Mouse (Mus musculus) kidney, embryonic 15.5 days (tissue): ENCODE data around the gene Aldh6a1. TPM values are rescaled to one million over a fixed set of nuclear protein-coding genes. Genes with fewer than 3 reads are reported as not detected.
A peak's percentile ranks its signal among the peaks of the same experiment; 100 is the strongest.

Source experiments
- ATAC-seq: fragments of 200-750 bp; cut with Nextera tagmentation; replicated peaks from 2 replicates; pipeline ENCODE4 v1.8.0; 2017; ENCODE audit warnings: moderate TSS enrichment; ENCODE audit not compliant: low FRiP score
- H3K27ac ChIP-seq: fragments of 300-500 bp; sonication (generic); 2 replicates; pipeline ENCODE4 v1.5.1; 2015; ENCODE audit warnings: mild to moderate bottlenecking, inconsistent platforms
- H3K27me3 ChIP-seq: fragments of 300-500 bp; sonication (generic); 2 replicates; pipeline ENCODE4 v1.6.1; 2015; ENCODE audit warnings: inconsistent platforms
- H3K36me3 ChIP-seq: fragments of 300-500 bp; sonication (generic); 2 replicates; pipeline ENCODE4 v1.6.1; 2015; ENCODE audit warnings: inconsistent platforms
- H3K4me1 ChIP-seq: fragments of 300-500 bp; sonication (generic); 2 replicates; pipeline ENCODE4 v1.6.1; 2015; ENCODE audit warnings: inconsistent platforms
- H3K4me2 ChIP-seq: fragments of 300-500 bp; sonication (generic); 2 replicates; pipeline ENCODE4 v1.6.1; 2015; ENCODE audit warnings: moderate library complexity, mild to moderate bottlenecking, inconsistent platforms
- H3K4me3 ChIP-seq: fragments of 300-500 bp; sonication (generic); replicated peaks from 2 replicates; pipeline ENCODE4 v1.5.1; 2015; ENCODE audit warnings: mild to moderate bottlenecking, inconsistent platforms
- H3K9ac ChIP-seq: fragments of 300-500 bp; sonication (generic); 2 replicates; pipeline ENCODE4 v1.6.1; 2015; ENCODE audit warnings: mild to moderate bottlenecking, inconsistent platforms
- H3K9me3 ChIP-seq: fragments of 300-500 bp; sonication (generic); replicated peaks from 2 replicates; pipeline ENCODE4 v1.6.1; 2016; ENCODE audit warnings: inconsistent platforms
- WGBS: fragments of 180-500 bp; shearing (Covaris S2); methylation state at CpG from one replicate; pipeline ENCODE4 v1.1.7; 2015; ENCODE audit warnings: mixed read lengths; 5-methylcytosine and 5-hydroxymethylcytosine counted together
- polyA plus RNA-seq: library from polyadenylated mRNA; unstranded; fragments of >200 nt; fragmentation: Nextera tagmentation; extraction: Ambion mirVana; gene quantifications from 2 replicates; pipeline ENCODE4 v1.2.1, GENCODE M21; 2015

The Aldh6a1 gene
- 60.7 and 62.8 TPM in 2 replicates for polyA plus RNA-seq

DNA sequence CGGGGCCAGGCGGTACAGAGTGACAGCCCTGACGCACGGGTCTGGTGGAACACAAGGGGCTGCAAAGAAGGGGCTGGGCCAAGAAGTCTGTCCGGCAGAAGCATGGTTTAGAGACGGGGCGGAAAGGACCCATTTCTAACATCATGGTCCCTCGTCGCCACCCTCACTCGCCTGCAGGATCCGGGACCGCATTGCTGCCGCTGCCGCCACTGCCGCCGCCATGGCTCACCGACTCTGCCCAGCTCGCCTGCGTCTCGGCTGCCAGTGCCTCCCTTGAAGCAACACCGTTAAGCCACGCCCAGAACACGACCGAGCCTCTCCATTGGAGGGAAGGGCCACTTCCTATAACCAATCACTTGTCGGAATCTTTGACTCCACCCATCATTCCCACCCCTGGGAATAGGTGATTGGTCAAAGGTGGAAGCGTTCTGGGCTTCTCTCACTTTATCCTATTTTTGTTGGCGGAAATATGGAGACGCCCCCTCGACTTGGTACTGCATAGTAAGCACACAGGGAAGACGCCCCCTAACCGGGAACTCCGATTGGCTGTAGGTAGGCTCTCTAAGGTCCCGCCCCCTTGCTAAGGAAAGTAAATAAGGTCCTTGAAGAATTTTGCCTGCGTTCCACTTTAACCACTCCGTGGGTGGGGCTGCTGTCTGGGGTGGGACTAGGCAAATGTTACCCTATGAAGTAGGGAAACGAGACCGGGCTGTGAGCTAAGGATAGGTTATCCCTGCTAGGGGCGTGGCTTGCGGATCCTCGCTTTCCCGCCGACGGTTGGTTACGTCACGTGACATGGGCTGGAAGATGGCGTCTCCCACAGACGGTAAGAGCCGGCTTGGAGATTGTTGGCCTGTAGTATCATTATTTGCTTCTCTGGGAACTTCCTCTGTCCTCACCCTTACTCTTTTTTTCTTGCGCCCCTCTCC, at the start of gene Aldh6a1, which contains the start of gene Lin52:
Aldh6a1 (minus strand) TSS at position 287 of the 929 bp plus-strand sequence.
Lin52 (plus strand) TSS at position 705 of the 929 bp plus-strand sequence.
- under 1% methylated on average over 49 of the region's 49 CpGs for WGBS
- no peaks in the 10 kb centered on the region for H3K36me3 ChIP-seq
- H3K4me2 ChIP-seq: peak within 1 kb of the TSS; percentile 91

DNA sequence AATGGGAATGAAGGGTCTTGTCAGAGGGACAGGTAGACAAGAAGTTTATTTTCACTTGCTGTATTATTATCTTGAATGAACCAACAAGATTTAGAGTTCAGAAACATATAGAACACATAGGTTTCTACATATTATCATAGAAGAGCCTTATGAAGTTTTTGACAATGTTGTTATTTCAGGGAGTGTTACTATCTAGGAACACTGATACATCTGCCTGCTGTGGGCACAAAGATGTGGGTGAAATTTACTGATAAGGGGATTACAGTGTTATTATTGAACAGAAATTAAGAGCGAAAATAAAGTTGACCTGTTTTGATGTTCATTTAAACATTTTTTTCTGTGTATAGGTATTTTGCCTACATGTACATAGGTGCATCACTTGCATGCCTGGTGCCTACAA, 46.0 kb upstream of the Aldh6a1 start:
- H3K9ac ChIP-seq: no peak overlapping the region
- ATAC-seq: no peak
- no peak overlapping the region for H3K4me2 ChIP-seq

More for the DNA sequence above, at the start of gene Aldh6a1, which contains the start of gene Lin52:
- Histone ChIP-seq H3K9me3 (no peaks in the 10 kb centered on the region), H3K4me1 (peaks cover 21% of the 10 kb centered on the region), H3K4me3 (peak within 1 kb of the TSS; percentile 75), H3K9ac (peak within 1 kb of the TSS; percentile 59), H3K27me3 (no peaks in the 10 kb centered on the region), H3K27ac (peak within 1 kb of the TSS; percentile 83)
- ATAC-seq: peak; percentile 99

GRCm38 (mm10) chr12:84487324-84488056, 36.7 kb upstream of the Aldh6a1 start:
- no peak overlapping the region for H3K9ac ChIP-seq
- 0 out of 2 replicates have a peak, but pooled peaks have one; percentile 15 for ATAC-seq
- no peaks in the 10 kb centered on the region for H3K27me3 ChIP-seq
- H3K36me3 ChIP-seq: peaks cover 4% of the 10 kb centered on the region; the same call in 1 of the 2 replicates
- H3K4me1 ChIP-seq: peaks cover 12% of the 10 kb centered on the region
- 15% methylated on average over 8 of the region's 8 CpGs for WGBS
- no peak overlapping the region for H3K27ac ChIP-seq
- no peak overlapping the region for H3K4me2 ChIP-seq
- no peaks in the 10 kb centered on the region for H3K9me3 ChIP-seq
- no peak overlapping the region for H3K4me3 ChIP-seq

More for the DNA sequence above, 46.0 kb upstream of the Aldh6a1 start:
- H3K27me3 ChIP-seq: no peaks in the 10 kb centered on the region
- H3K36me3 ChIP-seq: no peaks in the 10 kb centered on the region; the same call in 1 of the 2 replicates
- WGBS: 98% methylated on average over 1 of the region's 1 CpGs
- H3K27ac ChIP-seq: no peak overlapping the region
- no peak overlapping the region for H3K4me3 ChIP-seq
- H3K4me1 ChIP-seq: no peaks in the 10 kb centered on the region
- no peaks in the 10 kb centered on the region for H3K9me3 ChIP-seq

GRCm38 (mm10) chr12:84482778-84483585, 32.2 kb upstream of the Aldh6a1 start:
- H3K36me3 ChIP-seq: peaks cover 16% of the 10 kb centered on the region; the same call in 1 of the 2 replicates
- H3K9ac ChIP-seq: no peak overlapping the region
- no peak overlapping the region for H3K27ac ChIP-seq
- H3K27me3 ChIP-seq: no peaks in the 10 kb centered on the region
- H3K9me3 ChIP-seq: no peaks in the 10 kb centered on the region
- WGBS: 40% methylated on average over 14 of the region's 14 CpGs
- no peak overlapping the region for H3K4me3 ChIP-seq
- peaks cover 12% of the 10 kb centered on the region for H3K4me1 ChIP-seq
- H3K4me2 ChIP-seq: no peak overlapping the region
- peak; percentile 52; the same call in 1 of the 2 replicates for ATAC-seq

- no peak overlapping the region for H3K9ac ChIP-seq
- no peak overlapping the region for H3K27ac ChIP-seq
- no peaks in the 10 kb centered on the region for H3K27me3 ChIP-seq
- no peak for ATAC-seq
- peaks cover 15% of the 10 kb centered on the region; the same call in 1 of the 2 replicates for H3K36me3 ChIP-seq
- WGBS: 38% methylated on average over 2 of the region's 2 CpGs
- H3K4me2 ChIP-seq: no peak overlapping the region
- H3K9me3 ChIP-seq: no peaks in the 10 kb centered on the region
- H3K4me1 ChIP-seq: peaks cover 4% of the 10 kb centered on the region; the same call in 1 of the 2 replicates
- H3K4me3 ChIP-seq: no peak overlapping the region
Observed at GRCm38 (mm10) chr12:84481251-84481650, 30.4 kb upstream of the Aldh6a1 start.

DNA sequence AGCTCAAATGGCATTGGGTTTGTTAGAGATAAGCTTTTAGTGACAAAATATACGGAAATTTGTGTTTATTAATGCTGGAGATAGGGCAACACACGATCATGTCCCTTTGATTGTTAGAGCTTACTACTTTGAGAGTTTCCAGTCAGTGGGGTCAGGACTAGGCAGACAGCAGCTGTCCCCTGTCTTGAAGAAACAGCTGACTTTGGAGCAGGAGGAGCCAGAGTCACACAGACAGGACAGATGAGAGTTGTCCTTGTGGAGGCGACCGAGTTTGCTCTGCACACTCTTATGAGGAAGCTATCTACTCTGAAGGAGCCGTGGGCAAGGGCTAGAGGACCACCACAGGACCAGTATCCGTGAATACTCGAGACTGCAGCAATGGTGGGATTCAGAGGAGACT, 28.1 kb upstream of the Aldh6a1 start:
- no peak overlapping the region for H3K27ac ChIP-seq
- peaks cover 19% of the 10 kb centered on the region; the same call in 1 of the 2 replicates for H3K36me3 ChIP-seq
- H3K9ac ChIP-seq: no peak overlapping the region
- no peak for ATAC-seq
- 78% methylated on average over 7 of the region's 7 CpGs for WGBS
- H3K4me2 ChIP-seq: no peak overlapping the region
- no peaks in the 10 kb centered on the region for H3K27me3 ChIP-seq
- no peak overlapping the region for H3K4me3 ChIP-seq
- no peaks in the 10 kb centered on the region for H3K9me3 ChIP-seq
- H3K4me1 ChIP-seq: peaks cover 4% of the 10 kb centered on the region; the same call in 1 of the 2 replicates

DNA sequence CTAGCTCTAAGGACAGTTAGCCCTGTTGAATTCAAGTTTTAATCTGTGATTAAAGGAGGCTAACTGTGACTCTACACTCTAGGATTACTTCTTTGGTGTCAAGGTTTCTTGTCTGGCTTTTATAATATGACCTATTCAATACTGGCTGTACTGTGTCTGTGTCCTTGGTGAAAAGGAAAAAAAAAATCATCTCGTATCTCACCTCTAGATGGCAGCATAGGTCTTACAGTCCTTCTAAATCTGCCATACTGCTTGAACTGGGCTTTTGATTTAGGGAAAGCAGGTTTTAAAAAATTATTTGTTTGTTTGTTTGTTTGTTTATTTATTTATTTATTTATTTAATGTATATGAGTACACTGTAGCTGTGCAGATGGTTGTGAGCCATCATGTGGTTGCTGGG, 17.9 kb upstream of the Aldh6a1 start:
- Histone ChIP-seq H3K4me1 (no peaks in the 10 kb centered on the region), H3K9me3 (no peaks in the 10 kb centered on the region), H3K4me2 (no peak overlapping the region), H3K4me3 (no peak overlapping the region), H3K36me3 (peaks cover 39% of the 10 kb centered on the region), H3K27me3 (no peaks in the 10 kb centered on the region), H3K9ac (no peak overlapping the region), H3K27ac (no peak overlapping the region)
- 6% methylated on average over 1 of the region's 1 CpGs for WGBS
- no peak for ATAC-seq

DNA sequence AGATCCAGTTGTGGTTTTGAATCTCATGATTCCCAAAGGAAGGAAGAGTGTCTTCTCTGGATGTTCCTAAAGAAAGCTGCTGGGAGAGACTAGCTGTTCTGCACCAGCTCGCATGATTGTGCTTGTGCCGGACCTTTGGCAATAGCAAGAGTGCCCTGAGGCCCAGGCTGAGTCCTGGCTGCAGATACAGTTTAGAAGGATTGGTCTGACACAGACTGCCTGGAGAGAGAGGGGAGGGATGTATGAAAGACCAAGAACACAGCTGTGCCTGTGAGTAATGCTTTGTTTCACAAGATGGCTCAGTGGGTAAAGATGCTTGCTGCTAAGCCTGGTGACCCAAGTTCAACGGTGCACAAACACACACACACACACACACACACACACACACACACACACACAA, 12.1 kb upstream of the Aldh6a1 start:
- no peaks in the 10 kb centered on the region for H3K27me3 ChIP-seq
- whole genome bisulfite sequencing: 83% methylated on average over 3 of the region's 3 CpGs
- H3K9me3 ChIP-seq: no peaks in the 10 kb centered on the region
- H3K36me3 ChIP-seq: peaks cover 74% of the 10 kb centered on the region
- no peak overlapping the region for H3K4me2 ChIP-seq
- no peaks in the 10 kb centered on the region for H3K4me1 ChIP-seq
- no peak for ATAC-seq
- no peak overlapping the region for H3K27ac ChIP-seq
- no peak overlapping the region for H3K4me3 ChIP-seq
- H3K9ac ChIP-seq: no peak overlapping the region

DNA sequence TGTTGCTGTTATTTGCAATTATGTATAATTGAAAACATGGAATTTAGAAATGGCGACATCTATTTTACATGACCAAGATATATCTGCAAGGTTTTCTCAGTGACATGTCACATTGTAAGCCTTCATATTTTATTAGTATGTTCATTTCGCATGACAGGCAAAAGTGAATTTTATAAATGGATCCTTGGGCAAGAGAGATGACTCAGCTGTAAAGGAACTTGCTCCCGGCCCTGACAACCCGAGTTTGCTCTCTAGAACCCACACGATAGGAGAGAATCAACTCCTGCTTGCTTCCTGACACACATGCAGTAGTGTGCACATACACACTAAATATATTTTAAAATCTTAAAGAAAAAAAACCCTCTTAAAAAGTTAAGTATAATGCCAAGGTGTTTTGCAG, 10.6 kb upstream of the Aldh6a1 start:
- Histone ChIP-seq H3K4me3 (no peak overlapping the region), H3K9ac (no peak overlapping the region), H3K4me1 (no peaks in the 10 kb centered on the region), H3K27ac (no peak overlapping the region), H3K27me3 (no peaks in the 10 kb centered on the region), H3K9me3 (no peaks in the 10 kb centered on the region), H3K36me3 (peaks cover 72% of the 10 kb centered on the region), H3K4me2 (no peak overlapping the region)
- ATAC-seq: no peak
- 90% methylated on average over 5 of the region's 5 CpGs for WGBS

DNA sequence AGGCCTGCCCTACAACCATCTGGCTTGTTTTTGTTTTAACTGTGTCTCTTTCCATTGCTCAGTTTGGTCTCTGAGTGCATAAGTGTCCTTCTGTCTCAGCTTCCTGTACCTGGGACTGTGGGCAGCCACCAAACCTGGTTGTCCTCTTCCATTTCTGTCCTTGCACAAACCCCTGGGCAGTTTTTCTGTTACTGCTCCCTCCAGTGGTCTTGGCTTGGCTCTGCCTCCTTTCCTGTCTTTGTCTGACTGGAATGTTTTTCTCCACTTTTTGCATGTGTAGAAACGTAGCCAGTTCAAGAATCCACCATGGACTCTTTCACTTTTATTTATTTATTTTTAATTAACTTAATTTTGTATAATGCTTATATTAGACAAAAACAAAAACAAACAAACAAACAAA, 9.0 kb upstream of the Aldh6a1 start:
- ATAC-seq: no peak
- no peak overlapping the region for H3K4me3 ChIP-seq
- H3K36me3 ChIP-seq: peaks cover 70% of the 10 kb centered on the region
- H3K4me1 ChIP-seq: no peaks in the 10 kb centered on the region
- 67% methylated on average over 1 of the region's 1 CpGs for WGBS
- H3K9ac ChIP-seq: no peak overlapping the region
- no peaks in the 10 kb centered on the region for H3K27me3 ChIP-seq
- no peak overlapping the region for H3K4me2 ChIP-seq
- H3K27ac ChIP-seq: no peak overlapping the region
- H3K9me3 ChIP-seq: no peaks in the 10 kb centered on the region

DNA sequence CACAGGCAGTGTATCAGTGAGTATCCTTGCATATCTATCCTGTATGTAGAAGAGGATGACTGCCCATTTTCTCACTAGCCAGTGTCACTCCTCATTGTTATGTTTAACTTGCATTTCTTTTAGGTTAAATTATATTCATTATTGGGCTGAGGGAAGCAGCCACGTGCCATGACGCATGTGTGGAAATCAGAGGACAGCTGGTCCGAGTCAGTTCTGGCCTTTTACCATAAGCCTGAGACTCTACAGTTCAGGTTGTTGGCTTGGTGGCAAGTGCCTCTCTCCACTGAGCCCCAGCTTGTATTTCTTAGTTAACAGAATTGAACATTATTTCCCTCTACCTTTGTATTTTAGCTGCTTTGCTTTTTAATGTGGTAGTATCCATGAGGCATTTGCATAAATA, 6.1 kb upstream of the Aldh6a1 start:
- Histone ChIP-seq H3K4me1 (peaks cover 11% of the 10 kb centered on the region), H3K9me3 (no peaks in the 10 kb centered on the region), H3K4me3 (no peak overlapping the region), H3K4me2 (no peak overlapping the region), H3K36me3 (peaks cover 42% of the 10 kb centered on the region), H3K9ac (no peak overlapping the region), H3K27me3 (no peaks in the 10 kb centered on the region), H3K27ac (no peak overlapping the region)
- 94% methylated on average over 3 of the region's 3 CpGs for WGBS
- no peak for ATAC-seq
